Mouse (Mus musculus): ENCODE measurements around the gene Dnah10.

- no peak for TF ChIP-seq ZC3H11A (IDR thresholded peaks at IDR 0.05; ENCODE audit: low read depth, low read length)
- no peak for TF ChIP-seq CTCF (conservative IDR thresholded peaks at IDR 0.05 in 1 of 2, IDR thresholded peaks at IDR 0.05 in 1 of 2; ENCODE audit: low read depth in 2 of 2, low read length in 2 of 2)
- TF ChIP-seq EP300 (IDR thresholded peaks at IDR 0.05; ENCODE audit: low read length) = no peak
- no peak for TF ChIP-seq USF2 (conservative IDR thresholded peaks at IDR 0.05; ENCODE audit: low read depth, low read length)
- no peak for TF ChIP-seq TCF12 (IDR thresholded peaks at IDR 0.05; ENCODE audit: low read depth, low read length)
- no peak for TF ChIP-seq PAX5 (IDR thresholded peaks at IDR 0.05; ENCODE audit: low read length)
- TF ChIP-seq SMC3 (IDR thresholded peaks at IDR 0.05; ENCODE audit: low read depth, low read length) = no peak
- TF ChIP-seq CHD2 (IDR thresholded peaks at IDR 0.05; ENCODE audit: low read length) = no peak
- TF ChIP-seq ZMIZ1 (IDR thresholded peaks at IDR 0.05; ENCODE audit: low read depth, low read length) = no peak
- no peak for TF ChIP-seq POLR2AphosphoS2 (IDR thresholded peaks at IDR 0.05; ENCODE audit: low read depth, low read length)
- TF ChIP-seq POLR2A (IDR thresholded peaks at IDR 0.05; ENCODE audit: low read depth, low read length) = no peak
- TF ChIP-seq NELFE (IDR thresholded peaks at IDR 0.05; ENCODE audit: low read depth, low read length) = no peak
- TF ChIP-seq E2F4 (IDR thresholded peaks at IDR 0.05; ENCODE audit: insufficient replicate concordance, low read depth, low read length) = no peak
These were observed 9.1 kb downstream of the Dnah10 start for GRCm38 (mm10) chr5:124733961-124734360.
